Mouse (Mus musculus): ENCODE results near the gene Ercc5.

DNA sequence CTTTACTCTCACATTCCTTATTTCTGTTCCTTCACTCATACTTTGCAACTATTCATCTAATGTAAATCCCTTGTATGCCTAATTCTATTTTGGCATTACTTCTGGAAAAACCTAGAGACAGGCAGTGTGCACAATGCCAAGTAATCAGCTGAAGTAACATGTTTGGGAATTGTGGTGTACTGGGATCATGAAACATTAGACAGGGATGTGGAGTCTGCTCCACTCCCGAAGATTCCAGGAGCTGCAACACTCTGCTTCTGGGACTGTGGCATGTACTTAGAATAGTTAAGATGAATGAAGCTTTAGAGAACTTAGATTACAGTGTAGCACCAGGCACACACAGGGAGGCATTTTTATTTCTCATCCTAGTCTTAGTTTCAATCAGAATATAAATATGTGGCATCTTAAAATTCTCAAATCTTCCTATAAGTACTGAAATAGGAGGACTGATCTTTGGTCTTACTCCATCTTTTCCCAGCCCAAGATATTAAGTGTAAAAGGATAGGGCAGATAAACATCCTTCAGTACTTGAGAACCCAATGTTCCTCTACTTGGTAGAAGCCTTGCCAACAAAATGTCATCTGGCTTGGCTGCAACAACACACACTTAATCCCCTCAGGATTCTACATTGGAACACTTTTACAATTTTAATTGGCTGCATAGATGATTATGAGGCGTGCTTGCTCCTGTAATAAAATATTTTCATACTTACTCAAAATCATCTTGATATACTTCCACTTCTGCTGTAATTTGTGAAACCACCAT lies 69.0 kb downstream of the Ercc5 start:
- no peak for TF ChIP-seq CTCF (IDR thresholded peaks at IDR 0.05; ENCODE audit: low read depth, low read length)
- TF ChIP-seq EP300 (IDR thresholded peaks at IDR 0.05; ENCODE audit: insufficient read depth, low read depth, low read length): no peak
- TF ChIP-seq POLR2A (IDR thresholded peaks at IDR 0.05; ENCODE audit: insufficient read depth, low read length): no peak

All from ES-Bruce4 (cell line).